Mouse (Mus musculus) embryonic facial prominence, embryonic 11.5 days (tissue): ENCODE results near the gene Ddi2. TPM values are rescaled to one million over a fixed set of nuclear protein-coding genes. Genes with fewer than 3 reads are reported as not detected.

Experiments
- ATAC-seq: fragments of 200-750 bp; cut with Nextera tagmentation; replicated peaks from 2 replicates; pipeline ENCODE4 v1.8.0; 2017; ENCODE audit warnings: low read depth; ENCODE audit not compliant: insufficient number of reproducible peaks, low FRiP score, low TSS enrichment
- DNase-seq: peaks from one replicate; pipeline ENCODE4 v3.0.0-alpha.2; 2015; ENCODE audit warnings: low spot score
- H3K27ac ChIP-seq: fragments of 300-500 bp; sonication (generic); replicated peaks from 2 replicates; pipeline ENCODE4 v1.5.1; 2014; ENCODE audit warnings: mild to moderate bottlenecking, low read depth, low read length, control low read depth
- H3K27me3 ChIP-seq: fragments of 300-500 bp; sonication (generic); 2 replicates; pipeline ENCODE4 v1.6.1; 2014; ENCODE audit warnings: mild to moderate bottlenecking, low read length, moderate library complexity, mixed read lengths; ENCODE audit not compliant: control insufficient read depth, insufficient read depth
- H3K36me3 ChIP-seq: fragments of 300-500 bp; sonication (generic); replicated peaks from 2 replicates; pipeline ENCODE4 v1.6.1; 2014; ENCODE audit warnings: low read depth, mild to moderate bottlenecking, low read length, moderate library complexity, mixed read lengths; ENCODE audit not compliant: control insufficient read depth, insufficient read depth
- H3K4me1 ChIP-seq: fragments of 300-500 bp; sonication (generic); 2 replicates; pipeline ENCODE4 v1.6.1; 2014; ENCODE audit warnings: low read length, mixed read lengths; ENCODE audit not compliant: control insufficient read depth, insufficient read depth
- H3K4me2 ChIP-seq: fragments of 300-500 bp; sonication (generic); 2 replicates; pipeline ENCODE4 v1.6.1; 2014; ENCODE audit warnings: low read depth, mild to moderate bottlenecking, control low read depth, low read length, moderate library complexity
- H3K4me3 ChIP-seq: fragments of 300-500 bp; sonication (generic); 2 replicates; pipeline ENCODE4 v1.5.1; 2014; ENCODE audit warnings: low read depth, low read length, control low read depth
- H3K9ac ChIP-seq: fragments of 300-500 bp; sonication (generic); replicated peaks from 2 replicates; pipeline ENCODE4 v1.6.1; 2014; ENCODE audit warnings: mild to moderate bottlenecking, control low read depth, low read length
- H3K9me3 ChIP-seq: fragments of 300-500 bp; sonication (generic); replicated peaks from 2 replicates; pipeline ENCODE4 v1.6.1; 2016; ENCODE audit warnings: mild to moderate bottlenecking, low read length, inconsistent platforms, mixed read lengths; ENCODE audit not compliant: control insufficient read depth
- WGBS: fragments of 180-500 bp; shearing (Covaris S2); extraction: QIAGEN DNeasy Blood & Tissue Kit; methylation state at CpG from one replicate; pipeline ENCODE4 v1.1.7; 2014; 5-methylcytosine and 5-hydroxymethylcytosine counted together
- polyA plus RNA-seq: library from polyadenylated mRNA; unstranded; fragments of >200 nt; fragmentation: Nextera tagmentation; extraction: Ambion mirVana; gene quantifications from 2 replicates; pipeline ENCODE4 v1.2.1, GENCODE M21; 2014

Ddi2 gene
- polyA plus RNA-seq, 1 experiment from 2014 or later, result 17.9 TPM

DNA sequence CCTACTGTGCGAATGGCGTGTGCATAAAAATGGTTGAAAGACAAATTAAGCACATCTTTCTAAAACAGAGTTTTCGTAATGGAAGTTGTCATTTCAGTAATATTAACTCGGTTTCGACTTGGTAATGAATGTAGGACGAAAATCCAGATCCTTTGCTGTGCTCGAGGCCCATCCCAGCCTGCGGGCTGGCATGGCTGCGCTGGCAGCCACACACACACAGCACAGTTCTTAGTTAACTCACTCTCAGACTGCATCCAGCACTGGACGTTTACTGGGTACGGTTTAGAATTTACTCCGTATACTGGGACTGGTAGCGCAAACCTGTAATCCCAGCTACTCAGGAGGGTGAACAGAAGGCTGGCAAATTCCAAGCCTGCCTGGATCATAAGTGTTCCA, 452 bp upstream of the Ddi2 start:
- 0 out of 2 replicates have a peak, but pooled peaks have one; percentile 36 for ATAC-seq
- H3K4me2 ChIP-seq, result peak overlapping the region; percentile 79
- H3K36me3 ChIP-seq, result no peaks in the 10 kb centered on the region
- peak overlapping the region; percentile 99 for H3K4me3 ChIP-seq
- peak overlapping the region; percentile 97 for H3K9ac ChIP-seq
- H3K9me3 ChIP-seq, result no peaks in the 10 kb centered on the region
- no peaks in the 10 kb centered on the region for H3K27me3 ChIP-seq
- no peaks in the 10 kb centered on the region for H3K4me1 ChIP-seq
- no peak overlapping the region for H3K27ac ChIP-seq
- WGBS, result 10% methylated on average over 13 of the region's 13 CpGs
- DNase-seq, result no peak

- no peak for ATAC-seq
- no peak for DNase-seq
- Histone ChIP-seq H3K36me3 (no peaks in the 10 kb centered on the region), H3K9me3 (no peaks in the 10 kb centered on the region), H3K4me1 (no peaks in the 10 kb centered on the region), H3K9ac (no peak overlapping the region), H3K27me3 (no peaks in the 10 kb centered on the region), H3K4me3 (peak overlapping the region; percentile 99), H3K27ac (no peak overlapping the region), H3K4me2 (peak overlapping the region; percentile 79)
- 71% methylated on average over 6 of the region's 6 CpGs for WGBS
Observed at GRCm38 (mm10) chr4:141721961-141722360, 1.3 kb downstream of the Ddi2 start.

DNA sequence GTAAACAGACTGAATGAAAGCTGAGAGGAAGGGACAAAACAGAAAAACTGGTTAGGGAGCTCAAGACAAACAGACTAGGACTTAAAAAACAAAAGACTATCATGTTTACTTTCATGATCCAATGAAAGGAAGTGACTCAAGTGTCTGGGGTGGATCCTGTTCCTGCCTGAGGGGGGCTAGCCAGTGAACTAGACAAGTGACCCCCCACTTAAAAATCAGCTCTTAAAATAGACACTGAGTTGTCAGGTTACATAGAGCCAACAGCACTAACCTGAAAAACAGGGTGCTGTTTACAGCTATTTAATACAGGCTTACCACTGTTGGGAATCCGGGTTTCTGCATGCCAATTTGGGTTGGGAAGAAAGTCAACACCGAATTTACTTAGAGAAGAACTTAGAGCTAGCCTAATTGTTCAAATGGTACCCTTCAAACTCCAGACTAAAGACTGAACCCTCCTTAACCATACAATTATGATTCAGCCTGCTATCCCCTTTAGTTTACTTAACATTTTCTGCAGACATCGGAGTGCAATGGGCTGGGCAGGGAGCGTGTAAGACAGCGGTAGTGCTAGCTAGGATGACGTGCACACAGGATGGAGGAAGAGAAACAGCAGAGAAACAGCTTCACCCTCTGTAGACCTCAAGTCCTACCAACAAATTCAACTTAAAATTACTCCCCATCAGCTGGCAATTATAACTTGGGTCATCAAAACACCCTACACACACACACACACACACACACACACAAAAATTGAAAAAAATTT, 2.3 kb downstream of the Ddi2 start:
- ATAC-seq (no peak), DNase-seq (no peak)
- H3K4me3 ChIP-seq, result no peak overlapping the region
- no peak overlapping the region for H3K4me2 ChIP-seq
- H3K9ac ChIP-seq, result no peak overlapping the region
- H3K27me3 ChIP-seq, result no peaks in the 10 kb centered on the region
- no peak overlapping the region for H3K27ac ChIP-seq
- 76% methylated on average over 6 of the region's 6 CpGs for WGBS
- no peaks in the 10 kb centered on the region for H3K9me3 ChIP-seq
- H3K4me1 ChIP-seq, result no peaks in the 10 kb centered on the region
- H3K36me3 ChIP-seq, result no peaks in the 10 kb centered on the region

GRCm38 (mm10) chr4:141719304-141719703, 3.9 kb downstream of the Ddi2 start:
- H3K4me1 ChIP-seq, result peaks cover 3% of the 10 kb centered on the region; the same call in 1 of the 2 replicates
- H3K9me3 ChIP-seq, result no peaks in the 10 kb centered on the region
- H3K36me3 ChIP-seq, result no peaks in the 10 kb centered on the region
- DNase-seq, result no peak
- H3K27ac ChIP-seq, result no peak overlapping the region
- H3K4me2 ChIP-seq, result no peak overlapping the region
- 86% methylated on average over 1 of the region's 1 CpGs for WGBS
- no peak overlapping the region for H3K9ac ChIP-seq
- no peaks in the 10 kb centered on the region for H3K27me3 ChIP-seq
- no peak overlapping the region for H3K4me3 ChIP-seq
- ATAC-seq, result no peak

DNA sequence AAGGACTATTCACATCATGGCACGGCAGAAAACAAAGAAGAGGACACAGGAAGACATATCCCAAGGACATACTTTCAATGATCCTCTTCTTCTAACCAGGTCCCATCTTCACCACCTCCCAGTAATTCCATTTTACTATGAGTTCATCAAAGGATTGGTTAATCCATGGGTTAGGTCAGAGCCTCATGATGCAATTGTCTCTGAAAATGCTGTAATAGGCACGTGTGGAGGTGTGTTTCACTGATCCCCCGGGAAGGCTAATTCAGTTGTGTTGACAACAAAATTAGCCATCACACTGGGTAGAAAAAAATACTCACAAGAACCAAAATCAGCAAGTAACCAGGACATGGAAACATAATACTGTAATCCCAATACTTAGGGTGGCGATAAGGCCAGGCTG, 5.6 kb downstream of the Ddi2 start:
- H3K36me3 ChIP-seq, result peaks cover 4% of the 10 kb centered on the region; the same call in 1 of the 2 replicates
- no peaks in the 10 kb centered on the region for H3K9me3 ChIP-seq
- H3K27me3 ChIP-seq, result no peaks in the 10 kb centered on the region
- no peak overlapping the region for H3K9ac ChIP-seq
- ATAC-seq (no peak), DNase-seq (no peak)
- 78% methylated on average over 4 of the region's 4 CpGs for WGBS
- peaks cover 3% of the 10 kb centered on the region; the same call in 1 of the 2 replicates for H3K4me1 ChIP-seq
- no peak overlapping the region for H3K4me3 ChIP-seq
- no peak overlapping the region for H3K4me2 ChIP-seq
- no peak overlapping the region for H3K27ac ChIP-seq

- H3K27ac ChIP-seq, result no peak overlapping the region
- H3K4me2 ChIP-seq, result no peak overlapping the region
- peaks cover 3% of the 10 kb centered on the region; the same call in 1 of the 2 replicates for H3K4me1 ChIP-seq
- ATAC-seq (0 out of 2 replicates have a peak, but pooled peaks have one; percentile 73), DNase-seq (no peak)
- no peak overlapping the region for H3K4me3 ChIP-seq
- no peaks in the 10 kb centered on the region for H3K9me3 ChIP-seq
- WGBS, result 30% methylated on average over 2 of the region's 2 CpGs
- peaks cover 8% of the 10 kb centered on the region; the same call in 1 of the 2 replicates for H3K36me3 ChIP-seq
- H3K27me3 ChIP-seq, result no peaks in the 10 kb centered on the region
- no peak overlapping the region for H3K9ac ChIP-seq
Observed at GRCm38 (mm10) chr4:141715027-141715426, 8.2 kb downstream of the Ddi2 start.

- ATAC-seq, result no peak
- no peaks in the 10 kb centered on the region for H3K27me3 ChIP-seq
- H3K4me3 ChIP-seq, result no peak overlapping the region
- WGBS, result 85% methylated on average over 5 of the region's 5 CpGs
- no peak for DNase-seq
- no peak overlapping the region for H3K4me2 ChIP-seq
- H3K4me1 ChIP-seq, result peaks cover 3% of the 10 kb centered on the region; the same call in 1 of the 2 replicates
- no peaks in the 10 kb centered on the region for H3K9me3 ChIP-seq
- H3K36me3 ChIP-seq, result peaks cover 8% of the 10 kb centered on the region; the same call in 1 of the 2 replicates
- no peak overlapping the region for H3K9ac ChIP-seq
- no peak overlapping the region for H3K27ac ChIP-seq
Observed at GRCm38 (mm10) chr4:141713598-141714142, 9.5 kb downstream of the Ddi2 start.

DNA sequence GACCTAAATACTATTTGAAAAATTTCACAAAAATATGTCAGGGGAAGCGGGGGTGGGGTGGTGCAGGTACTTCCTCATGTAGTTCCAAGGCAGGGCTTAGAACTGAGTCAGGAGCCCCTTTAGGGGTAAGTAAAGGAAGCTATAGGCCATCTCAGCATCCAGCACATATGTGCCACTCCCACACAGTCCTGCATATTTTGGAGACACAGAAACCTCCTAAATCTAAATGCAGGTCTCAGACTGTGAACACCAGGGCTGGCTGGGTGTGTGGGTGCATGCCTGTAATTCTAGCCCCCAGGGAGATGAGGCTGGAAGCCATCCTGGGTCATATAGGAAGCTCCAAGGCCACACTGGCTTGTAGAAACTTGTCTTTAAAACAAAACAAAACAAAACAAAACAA, 12.0 kb downstream of the Ddi2 start:
- H3K27me3 ChIP-seq, result no peaks in the 10 kb centered on the region
- no peak overlapping the region for H3K4me3 ChIP-seq
- WGBS, result 96% methylated on average over 1 of the region's 1 CpGs
- H3K4me2 ChIP-seq, result no peak overlapping the region
- H3K27ac ChIP-seq, result no peak overlapping the region
- H3K36me3 ChIP-seq, result peaks cover 9% of the 10 kb centered on the region; the same call in 1 of the 2 replicates
- no peak overlapping the region for H3K9ac ChIP-seq
- DNase-seq, result no peak
- no peak for ATAC-seq
- peaks cover 3% of the 10 kb centered on the region; the same call in 1 of the 2 replicates for H3K4me1 ChIP-seq
- H3K9me3 ChIP-seq, result no peaks in the 10 kb centered on the region
